Mouse (Mus musculus) ES-E14 (cell line): ENCODE measurements at regions not wholly inside any gene's neighbourhood (a gene's known extent, or its start where the extent isn't known, plus 50 kb on each side); places are given as distances from the start of the nearest gene placed in this dataset.

Experiments
- DNase-seq: peaks from one replicate; pipeline ENCODE4 v3.0.0-alpha.2; 2013; ENCODE audit warnings: low read depth, low spot score
- H3K27ac ChIP-seq: 2 replicates; pipeline ENCODE4 v1.5.1; 2012; ENCODE audit warnings: low read depth, mild to moderate bottlenecking, low read length, moderate library complexity, mixed read lengths; ENCODE audit not compliant: poor library complexity, insufficient read depth, severe bottlenecking
- H3K36me3 ChIP-seq: 2 replicates; pipeline ENCODE4 v1.6.1; 2012; ENCODE audit warnings: mild to moderate bottlenecking, low read length, moderate library complexity, mixed read lengths; ENCODE audit not compliant: control insufficient read depth, poor library complexity, insufficient read depth, severe bottlenecking
- H3K4me1 ChIP-seq, 2 experiments: fragments of 150-350 bp in 1 of 2; sonication (generic) in 1 of 2; 2 replicates each; pipeline ENCODE4 v1.6.1; 2012; ENCODE audit warnings: low read length in 2 of 2, mild to moderate bottlenecking in 1 of 2, mixed read lengths in 1 of 2; ENCODE audit not compliant: control insufficient read depth in 2 of 2, insufficient read depth in 2 of 2, poor library complexity in 1 of 2
- H3K4me3 ChIP-seq, 2 experiments: fragments of 150-350 bp in 1 of 2; sonication (generic) in 1 of 2; 2 replicates each; pipeline ENCODE4 v1.5.1; 2012; ENCODE audit warnings: low read length in 2 of 2, low read depth in 1 of 2, mild to moderate bottlenecking in 1 of 2, mixed read lengths in 1 of 2; ENCODE audit not compliant: insufficient read depth in 1 of 2, poor library complexity in 1 of 2, severe bottlenecking in 1 of 2
- H3K9ac ChIP-seq: 2 replicates; pipeline ENCODE4 v1.6.1; 2012; ENCODE audit warnings: low read depth, mild to moderate bottlenecking, low read length, mixed read lengths; ENCODE audit not compliant: poor library complexity, insufficient read depth, severe bottlenecking
- H3K9me3 ChIP-seq: fragments of 150-350 bp; sonication (generic); 2 replicates; pipeline ENCODE4 v1.6.1; 2012; ENCODE audit warnings: low read depth, mild to moderate bottlenecking, low read length; ENCODE audit not compliant: control insufficient read depth, insufficient read depth
- CHD2 ChIP-seq: IDR thresholded peaks from 2 replicates; pipeline ENCODE4 v1.6.1; 2014; ENCODE audit warnings: mild to moderate bottlenecking, low read depth, low read length, inconsistent platforms
- HCFC1 ChIP-seq: IDR thresholded peaks from 2 replicates; pipeline ENCODE4 v1.6.1; 2012; ENCODE audit warnings: low read length, inconsistent platforms, borderline replicate concordance; ENCODE audit not compliant: insufficient read depth
- MAFK ChIP-seq: IDR thresholded peaks from 2 replicates; pipeline ENCODE4 v1.6.1; 2014; ENCODE audit warnings: mild to moderate bottlenecking, low read depth, low read length, inconsistent platforms; ENCODE audit not compliant: insufficient read depth
- ZC3H11A ChIP-seq: IDR thresholded peaks from 2 replicates; pipeline ENCODE4 v1.6.1; 2012; ENCODE audit warnings: low read depth, mild to moderate bottlenecking, inconsistent platforms, low read length, borderline replicate concordance
- ZNF384 ChIP-seq: IDR thresholded peaks from 2 replicates; pipeline ENCODE4 v1.6.1; 2012; ENCODE audit warnings: low read depth, low read length, inconsistent platforms
- in situ Hi-C, 2 experiments: fragments of 600-800 bp; cut with MboI; formaldehyde crosslinking; loops; one replicate each; pipeline ENCODE4 v1.15.1; 2025; ENCODE audit warnings: low sequenced_read_pairs in 2 of 2, inconsistent platforms in 1 of 2; ENCODE audit not compliant: unreplicated experiment in 2 of 2

GRCm38 (mm10) chr13:31436434-31436833 is 119.5 kb upstream of the Foxq1 start:
- H3K9ac ChIP-seq, result no peak overlapping the region
- TF ChIP-seq ZNF384, result no peak
- TF ChIP-seq CHD2, result no peak
- no peak for TF ChIP-seq MAFK
- TF ChIP-seq ZC3H11A, result no peak
- no peak for TF ChIP-seq HCFC1
- DNase-seq, result no peak
- H3K36me3 ChIP-seq, result no peaks in the 10 kb centered on the region
- in situ Hi-C loops, result no loop called here
- H3K9me3 ChIP-seq, result no peaks in the 10 kb centered on the region
- H3K27ac ChIP-seq, result no peak overlapping the region
- H3K4me3 ChIP-seq, result no peak overlapping the region
- H3K4me1 ChIP-seq, result no peaks in the 10 kb centered on the region

GRCm38 (mm10) chr13:31439761-31440627 is 115.9 kb upstream of the Foxq1 start:
- Histone ChIP-seq H3K4me1 (no peaks in the 10 kb centered on the region), H3K27ac (no peak overlapping the region), H3K9ac (no peak overlapping the region), H3K9me3 (no peaks in the 10 kb centered on the region), H3K4me3 (no peak overlapping the region), H3K36me3 (no peaks in the 10 kb centered on the region)
- in situ Hi-C loops, result no loop called here
- TF ChIP-seq HCFC1 (no peak), MAFK (no peak), ZNF384 (no peak), ZC3H11A (no peak), CHD2 (no peak)
- DNase-seq, result no peak

GRCm38 (mm10) chr13:31458883-31459282 is 97.1 kb upstream of the Foxq1 start:
- H3K27ac ChIP-seq, result no peak overlapping the region
- in situ Hi-C loops, result no loop called here
- TF ChIP-seq CHD2, result no peak
- TF ChIP-seq ZC3H11A, result no peak
- no peak for TF ChIP-seq ZNF384
- no peak for TF ChIP-seq MAFK
- no peak for TF ChIP-seq HCFC1
- no peak overlapping the region for H3K4me3 ChIP-seq
- no peaks in the 10 kb centered on the region for H3K36me3 ChIP-seq
- no peak overlapping the region for H3K9ac ChIP-seq
- no peaks in the 10 kb centered on the region for H3K9me3 ChIP-seq
- no peak for DNase-seq
- H3K4me1 ChIP-seq, result no peaks in the 10 kb centered on the region

GRCm38 (mm10) chr13:31465141-31465540 is 90.8 kb upstream of the Foxq1 start:
- H3K4me3 ChIP-seq, result no peak overlapping the region
- no peaks in the 10 kb centered on the region for H3K36me3 ChIP-seq
- H3K9ac ChIP-seq, result no peak overlapping the region
- H3K9me3 ChIP-seq, result no peaks in the 10 kb centered on the region
- H3K27ac ChIP-seq, result no peak overlapping the region
- no peak for TF ChIP-seq MAFK
- no peak for DNase-seq
- H3K4me1 ChIP-seq, result no peaks in the 10 kb centered on the region
- in situ Hi-C loops, result no loop called here

GRCm38 (mm10) chr13:31465711-31466110 is 90.2 kb upstream of the Foxq1 start:
- no peaks in the 10 kb centered on the region for H3K4me1 ChIP-seq
- no peak for DNase-seq
- H3K9ac ChIP-seq, result no peak overlapping the region
- H3K27ac ChIP-seq, result no peak overlapping the region
- H3K9me3 ChIP-seq, result no peaks in the 10 kb centered on the region
- H3K4me3 ChIP-seq, result no peak overlapping the region
- in situ Hi-C loops, result no loop called here
- no peaks in the 10 kb centered on the region for H3K36me3 ChIP-seq
- TF ChIP-seq ZNF384 (no peak), HCFC1 (no peak), ZC3H11A (no peak), CHD2 (no peak), MAFK (no peak)
